Mouse (Mus musculus) cerebellum, adult 18-20 months (tissue): ENCODE data around the gene Timm50.

Experiments used
- DNase-seq, 2 experiments: peaks; one replicate each; pipeline ENCODE4 v3.0.0; 2021

Gene Timm50

DNA sequence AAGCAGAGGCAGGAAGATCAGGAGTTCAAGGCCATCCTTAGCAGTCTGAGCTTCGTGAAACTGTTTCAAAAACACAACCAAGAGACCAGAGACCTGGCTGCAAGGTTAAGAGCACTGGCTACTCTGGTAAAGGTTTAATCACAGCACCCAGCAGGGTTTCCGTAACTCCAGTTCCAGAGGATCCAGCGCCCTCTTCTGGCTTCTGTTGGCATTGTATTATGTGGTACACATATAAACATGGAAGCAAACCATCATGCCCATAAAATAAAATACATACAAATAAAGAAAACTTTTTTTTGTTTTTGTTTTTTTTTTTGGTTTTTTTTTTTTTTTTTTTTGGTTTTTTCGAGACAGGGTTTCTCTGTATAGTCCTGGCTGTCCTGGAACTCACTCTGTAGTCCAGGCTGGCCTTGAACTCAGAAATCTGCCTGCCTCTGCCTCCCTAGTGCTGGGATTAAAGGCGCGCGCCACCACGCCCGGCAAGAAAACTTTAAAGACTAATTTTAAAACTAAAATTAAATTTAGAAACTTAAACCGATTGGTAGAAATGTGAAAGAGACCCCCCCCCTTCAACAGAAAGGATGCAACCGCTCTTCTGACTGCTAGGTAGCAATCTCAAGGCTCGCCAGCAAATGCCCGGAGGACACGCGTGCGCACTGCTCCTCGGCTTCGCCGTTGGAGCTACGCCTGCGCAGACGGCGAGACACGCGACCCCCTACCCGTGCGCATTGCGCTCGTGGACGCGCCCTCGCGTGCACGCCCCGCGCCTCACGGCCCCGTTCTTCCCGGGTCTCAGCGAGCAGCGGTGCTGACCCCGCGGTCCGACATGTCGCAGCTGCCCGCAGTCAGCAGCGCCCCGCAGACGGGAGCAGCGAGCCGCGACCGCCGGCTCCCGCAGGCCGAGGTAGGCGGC lies 44.5 kb downstream of the Timm50 start, which contains the start of gene Eid2:
TSS of gene Eid2 (plus strand) at position 753 of the 913 bp plus-strand sequence.
- peak; percentile 90 to 94 for DNase-seq

DNA sequence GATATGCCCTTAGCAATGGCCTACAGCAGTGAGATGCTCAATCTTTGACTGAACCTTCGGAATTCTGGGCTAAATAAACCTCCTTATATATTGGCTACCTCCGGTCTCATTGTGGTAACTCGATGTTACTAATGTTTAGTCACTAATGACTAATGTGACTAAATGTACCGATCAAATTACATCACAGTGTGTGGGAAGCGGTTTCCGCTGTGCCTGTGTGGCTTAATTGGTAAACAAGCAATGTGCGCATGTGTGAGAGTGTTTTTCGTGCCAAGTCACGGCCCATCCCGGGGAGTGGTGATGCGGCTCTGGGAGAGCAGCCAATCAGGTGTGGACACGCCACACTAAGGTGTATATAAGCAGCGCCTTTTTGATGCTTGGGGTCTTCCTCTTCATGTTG lies 46.5 kb downstream of the Timm50 start:
- DNase-seq: no peak

DNA sequence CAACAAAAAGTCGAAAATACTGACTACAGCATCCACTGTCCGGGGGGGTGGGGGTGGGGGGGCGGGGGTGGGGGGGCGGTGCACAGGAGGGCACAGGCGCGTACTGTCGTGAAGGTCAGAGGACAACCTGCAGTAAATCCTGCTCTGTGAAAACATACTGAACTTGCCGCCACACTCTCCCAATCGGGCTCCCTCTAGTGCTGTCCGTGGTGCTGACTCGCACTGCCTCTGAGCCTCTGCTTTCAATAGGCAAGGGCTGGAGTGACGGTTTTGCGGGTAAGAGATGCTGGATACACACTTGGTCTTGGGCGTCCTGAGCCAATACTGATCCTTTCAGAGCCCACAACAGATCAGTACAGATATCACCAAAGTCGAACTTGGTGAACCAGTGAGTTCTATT lies 48.1 kb downstream of the Timm50 start:
- no peak for DNase-seq

DNA sequence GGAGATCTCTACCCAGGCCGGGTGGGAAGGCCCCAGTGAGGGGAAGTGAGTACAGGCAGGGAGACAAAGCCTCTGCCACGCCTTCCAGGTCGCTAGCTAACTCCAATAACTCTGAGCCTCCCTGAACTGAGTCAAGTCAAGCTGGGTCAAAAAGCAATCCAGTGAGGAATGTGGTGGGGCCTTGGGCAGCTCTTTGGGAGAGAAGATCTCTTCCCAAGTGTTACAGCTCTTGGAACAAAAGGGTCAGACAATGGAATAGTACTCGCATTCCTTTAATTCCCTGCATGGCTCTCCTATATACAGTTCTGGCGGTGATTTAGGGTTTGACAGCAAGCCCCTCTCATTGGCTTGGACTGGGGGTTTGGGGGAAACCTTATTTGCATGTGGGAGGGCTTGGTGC lies 49.0 kb downstream of the Timm50 start:
- no peak for DNase-seq
